ENCODE assay signal across 10 mouse cellular contexts in the genomic region with DNA sequence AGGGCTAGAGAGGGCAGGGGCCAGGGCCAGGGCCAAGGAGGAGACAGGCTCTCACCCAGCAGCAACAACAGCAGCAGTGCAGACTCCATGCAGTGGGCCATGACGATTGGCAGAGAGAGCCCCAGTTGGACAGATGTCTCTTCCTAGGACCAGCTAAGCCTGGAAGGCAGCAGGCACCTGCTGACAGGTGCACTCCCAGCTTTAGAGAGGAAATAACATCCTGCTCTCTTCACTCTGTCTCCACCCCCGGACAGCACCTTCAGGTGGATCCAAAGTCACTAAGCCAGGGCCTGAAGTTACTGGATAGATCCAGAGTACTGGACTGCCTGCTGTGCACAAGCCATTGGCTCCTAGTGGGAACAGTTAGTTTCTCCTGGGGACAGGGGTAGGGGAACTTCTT. TPM values are rescaled to one million over a fixed set of nuclear protein-coding genes. Genes with fewer than 3 reads are reported as not detected.
DNase-seq lines count a peak whose midpoint lies in the region; ATAC-seq and TF ChIP-seq lines count a peak whose summit lies in the region.
"Had no signal": no experiment of that assay in that cellular context is flagged by ENCODE, and none has a peak within 500 bp of the region (broad histone marks: within the 10 kb centered on the region; RNA-seq: fewer than 3 reads in every experiment).

A gene (minus strand): TSS at position 101 of the 400 bp plus-strand sequence.

- H3K4me3 ChIP-seq in lung, embryonic 15.5 days, result no peak within 1 kb of the TSS; the same call in 1 of the 2 replicates
- no peak within 1 kb of the TSS for H3K4me3 ChIP-seq in lung, postnatal 0 days (ENCODE audit: low read depth, low read length)
- H3K4me3 ChIP-seq in neural tube, embryonic 15.5 days (replicated peaks), result peak within 1 kb of the TSS; percentile 61

- ATAC-seq in frontal cortex, adult (ENCODE audit: low TSS enrichment), result no peak
- ATAC-seq in lung, embryonic 15.5 days (ENCODE audit: borderline replicate concordance, extremely low read depth, low FRiP score, low TSS enrichment), result no peak
- ATAC-seq in lung, postnatal 0 days, result no peak
- ATAC-seq in neural tube, embryonic 15.5 days (ENCODE audit: low FRiP score), result no peak

- TF ChIP-seq CTCF in lung, postnatal 0 days (IDR thresholded peaks at IDR 0.05), result no peak

- no peak within 1 kb of the TSS for H3K27ac ChIP-seq in lung, embryonic 15.5 days
- H3K27ac ChIP-seq in lung, postnatal 0 days (ENCODE audit: low read length), result no peak within 1 kb of the TSS
- no peak within 1 kb of the TSS for H3K27ac ChIP-seq in neural tube, embryonic 15.5 days (replicated peaks)
- H3K27ac ChIP-seq: liver, embryonic 15.5 days had no signal

- peaks cover 47% of the 10 kb centered on the region for H3K27me3 ChIP-seq in lung, embryonic 15.5 days
- H3K27me3 ChIP-seq in lung, postnatal 0 days (replicated peaks; ENCODE audit: insufficient read depth, low read length), result peaks cover 30% of the 10 kb centered on the region
- H3K27me3 ChIP-seq in neural tube, embryonic 15.5 days (replicated peaks), result peaks cover 27% of the 10 kb centered on the region

- WGBS in lung, embryonic 15.5 days, result 70% methylated on average over 2 of the region's 2 CpGs
- WGBS in lung, postnatal 0 days, result 67% methylated on average over 2 of the region's 2 CpGs
- WGBS in neural tube, embryonic 15.5 days, result 71% methylated on average over 2 of the region's 2 CpGs

- no peaks in the 10 kb centered on the region for H3K9me3 ChIP-seq in lung, embryonic 15.5 days
- no peaks in the 10 kb centered on the region for H3K9me3 ChIP-seq in lung, postnatal 0 days (ENCODE audit: low read length)
- no peaks in the 10 kb centered on the region for H3K9me3 ChIP-seq in neural tube, embryonic 15.5 days (replicated peaks)
- H3K9me3 ChIP-seq: liver, embryonic 15.5 days had no signal

- H3K36me3 ChIP-seq in lung, embryonic 15.5 days, result no peaks in the 10 kb centered on the region
- no peaks in the 10 kb centered on the region for H3K36me3 ChIP-seq in lung, postnatal 0 days (ENCODE audit: insufficient read depth, low read length)
- H3K36me3 ChIP-seq in neural tube, embryonic 15.5 days, result no peaks in the 10 kb centered on the region
- H3K36me3 ChIP-seq: liver, embryonic 15.5 days had no signal

- no peak for TF ChIP-seq EP300 in lung, postnatal 0 days (IDR thresholded peaks at IDR 0.05)

- peak within 1 kb of the TSS; percentile 98; the same call in 1 of the 2 replicates for H3K4me2 ChIP-seq in lung, embryonic 15.5 days
- no peak within 1 kb of the TSS for H3K4me2 ChIP-seq in lung, postnatal 0 days (replicated peaks; ENCODE audit: low read depth, low read length)
- H3K4me2 ChIP-seq in neural tube, embryonic 15.5 days, result peak within 1 kb of the TSS; percentile 67

- H3K4me1 ChIP-seq in lung, embryonic 15.5 days, result peaks cover 19% of the 10 kb centered on the region
- H3K4me1 ChIP-seq in lung, postnatal 0 days (ENCODE audit: insufficient read depth, low read depth, low read length), result peaks cover 14% of the 10 kb centered on the region; the same call in 1 of the 2 replicates
- peaks cover 24% of the 10 kb centered on the region for H3K4me1 ChIP-seq in neural tube, embryonic 15.5 days

- no peak for DNase-seq in frontal cortex, adult 2 months (ENCODE audit: extremely low spot score in 1 of 2, low spot score in 1 of 2)
- no peak for DNase-seq in lung, postnatal 0 days (ENCODE audit: low spot score)
- no peak for DNase-seq in layer of hippocampus, postnatal 25 days (ENCODE audit: extremely low spot score in 1 of 2, low spot score in 1 of 2)
- DNase-seq in spleen, postnatal 10 days (ENCODE audit: low spot score in 2 of 2), result no peak
- DNase-seq in ovary, postnatal 36 days (ENCODE audit: low spot score), result no peak
- DNase-seq: cerebellum, adult 11 months had no signal

- H3K9ac ChIP-seq in lung, embryonic 15.5 days, result no peak within 1 kb of the TSS
- H3K9ac ChIP-seq in lung, postnatal 0 days (replicated peaks; ENCODE audit: low read depth), result no peak within 1 kb of the TSS
- peak within 1 kb of the TSS; percentile 73 for H3K9ac ChIP-seq in neural tube, embryonic 15.5 days (replicated peaks)
- H3K9ac ChIP-seq: liver, embryonic 15.5 days had no signal

RNA-seq across cellular contexts. Expression of the gene that starts here (rescaled TPM):
- polyA plus RNA-seq in frontal cortex, adult 2 months (2012; rRNA removed), result 174 and 189 TPM in 2 replicates
- polyA plus RNA-seq in lung, embryonic 15.5 days (2015; fragmentation: Nextera tagmentation; extraction: Ambion mirVana), result 12.5 and 12.9 TPM in 2 replicates
- polyA plus RNA-seq in lung, postnatal 0 days (2015; fragmentation: Nextera tagmentation; extraction: Ambion mirVana), result 1.2 and 1.4 TPM in 2 replicates
- 10 to 100 TPM; 64.8 to 70.0 TPM for total RNA-seq in layer of hippocampus, postnatal 25 days (2021)
- polyA plus RNA-seq in neural tube, embryonic 15.5 days (2015; fragmentation: Nextera tagmentation; extraction: Ambion mirVana), result 46.4 and 52.1 TPM in 2 replicates
